Mouse (Mus musculus) ovary, postnatal 36 days (tissue): ENCODE measurements around the gene Gins1.
"Not testable (repeated sequence)": the region's sequence is repeated elsewhere in the genome, so short reads cannot be mapped to it uniquely, and the experiment has no call there.

ENCODE experiments used
- DNase-seq: peaks from one replicate; pipeline ENCODE4 v3.0.0; 2022; ENCODE audit warnings: low spot score, mixed read lengths

Gins1 gene

DNA sequence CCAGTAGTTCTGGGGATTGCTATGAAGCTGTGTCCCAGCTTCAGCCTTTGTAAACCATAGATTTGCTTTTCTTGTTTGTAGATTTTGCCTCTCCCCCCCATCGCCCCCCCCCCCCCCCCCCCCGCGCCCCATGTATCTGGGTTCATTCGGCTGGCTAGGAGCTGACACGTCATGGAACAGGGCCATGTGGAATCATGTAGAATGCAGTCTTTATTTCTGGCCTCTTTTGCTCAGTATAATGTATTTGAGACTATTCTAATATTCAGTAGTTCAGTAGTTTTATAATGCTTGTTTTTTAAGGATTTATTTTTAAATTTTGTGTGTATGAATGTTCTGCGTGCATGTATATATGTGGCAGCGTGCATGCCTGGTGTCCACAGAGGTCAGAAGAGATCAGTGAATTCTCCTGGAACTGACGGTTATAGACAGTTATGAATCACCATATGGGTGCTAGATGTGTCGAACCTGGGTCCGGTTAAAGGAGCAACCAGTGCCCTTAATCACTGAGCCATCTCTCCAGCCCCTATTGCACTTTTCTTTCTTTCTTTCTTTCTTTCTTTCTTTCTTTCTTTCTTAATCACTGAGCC, 5.2 kb downstream of the Gins1 start:
- DNase-seq = no peak

- DNase-seq = no peak
Observed at GRCm38 (mm10) chr2:150914781-150915515, 9.7 kb downstream of the Gins1 start.

- no peak for DNase-seq
Observed at GRCm38 (mm10) chr2:150915786-150916185, 10.6 kb downstream of the Gins1 start.

DNA sequence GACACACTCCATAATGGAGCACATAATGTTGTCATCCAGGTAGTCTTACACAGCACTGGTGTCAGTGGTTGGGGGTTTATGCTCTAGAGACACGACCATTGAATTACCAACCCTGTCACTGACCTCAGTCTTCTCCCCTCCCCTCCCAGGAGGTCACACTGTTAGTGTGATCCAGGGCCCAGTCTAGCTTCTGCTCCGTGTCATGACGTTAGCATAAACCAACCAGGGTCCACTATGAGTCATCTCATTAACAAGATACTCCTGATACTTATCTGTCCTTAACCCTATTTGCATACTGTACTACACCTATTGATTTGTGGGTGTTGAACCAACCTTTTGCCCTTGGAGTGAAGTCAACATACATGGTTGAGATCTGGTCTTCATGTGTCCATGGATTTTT, 13.5 kb downstream of the Gins1 start:
- no peak for DNase-seq

DNA sequence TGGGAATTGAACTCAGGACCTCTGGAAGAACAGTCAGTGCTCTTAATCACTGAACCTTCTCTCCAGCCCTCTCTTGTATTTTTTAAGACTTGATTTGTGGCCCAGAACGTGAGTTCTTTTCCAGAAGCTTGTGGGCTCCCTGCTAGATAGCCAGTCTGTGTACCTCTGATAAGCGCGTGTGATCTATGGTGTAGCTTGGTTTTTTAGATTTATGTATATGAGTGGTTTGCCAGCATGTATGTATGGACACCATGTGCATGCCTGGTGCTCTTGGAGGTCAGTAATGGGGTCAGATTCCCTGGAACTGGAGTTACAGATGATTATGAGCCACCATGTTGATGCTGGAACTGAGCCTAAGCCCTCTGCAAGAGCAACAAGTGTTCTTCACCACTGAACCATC, 15.3 kb downstream of the Gins1 start:
- DNase-seq = no peak

DNA sequence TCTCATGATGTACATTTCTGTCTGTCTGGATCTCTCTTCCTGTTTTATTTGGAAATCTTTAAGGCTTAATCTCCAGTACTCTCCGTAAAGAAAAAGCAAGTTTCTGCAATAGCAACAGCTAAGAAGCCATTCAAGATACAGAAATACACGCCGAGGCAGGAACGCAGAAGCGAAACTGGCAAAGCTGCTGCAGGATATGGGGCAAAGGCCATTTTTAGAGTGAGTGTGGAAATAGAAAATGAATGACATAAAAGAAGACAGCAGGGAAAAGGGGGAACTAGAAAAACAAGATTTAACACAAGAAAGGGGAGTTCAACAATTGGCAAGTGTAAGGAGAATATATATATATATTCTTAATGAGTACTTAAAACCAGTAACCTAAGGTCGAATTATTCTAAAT, 16.5 kb downstream of the Gins1 start:
- DNase-seq = no peak

DNA sequence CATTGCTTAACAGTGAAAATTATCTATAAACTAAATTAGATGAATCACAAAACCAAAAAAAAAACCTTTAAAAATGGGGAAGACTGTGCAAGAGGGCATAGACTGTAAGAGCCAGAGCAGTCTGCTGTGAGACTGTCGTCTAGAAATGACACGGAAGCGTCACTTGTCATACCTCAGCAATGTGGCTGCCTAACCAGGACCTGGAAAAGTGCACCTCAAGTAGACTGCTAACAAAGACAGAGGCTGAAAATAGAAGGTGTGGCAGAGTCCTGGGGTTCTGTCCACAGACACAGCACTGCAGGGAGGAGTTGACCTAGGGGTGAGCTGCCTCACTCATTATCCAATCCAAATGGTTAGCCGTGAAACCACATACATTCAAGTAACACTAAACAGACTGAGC, 17.0 kb downstream of the Gins1 start:
- DNase-seq = no peak

DNA sequence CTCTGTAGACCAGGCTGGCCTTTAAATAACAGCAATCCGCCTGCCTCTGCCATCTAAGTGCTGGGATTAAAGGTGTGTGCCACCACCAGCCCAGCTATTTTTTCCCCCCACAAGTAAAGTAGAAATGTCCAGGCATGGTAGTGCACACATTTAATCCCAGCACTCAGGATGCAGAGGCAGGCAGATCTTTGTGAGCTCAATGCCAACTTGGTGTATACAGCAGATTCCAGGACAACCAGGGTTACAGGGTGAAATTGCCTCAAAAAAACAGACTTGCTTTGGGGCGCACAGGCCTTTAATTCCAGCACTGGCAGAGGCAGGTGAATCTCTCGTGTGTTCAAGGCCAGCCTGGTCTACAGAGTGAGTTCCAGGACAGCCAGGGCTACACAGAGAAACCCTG, 17.8 kb downstream of the Gins1 start:
- no peak for DNase-seq

- DNase-seq = no peak
Observed at GRCm38 (mm10) chr2:150923505-150923904, 18.3 kb downstream of the Gins1 start.

DNA sequence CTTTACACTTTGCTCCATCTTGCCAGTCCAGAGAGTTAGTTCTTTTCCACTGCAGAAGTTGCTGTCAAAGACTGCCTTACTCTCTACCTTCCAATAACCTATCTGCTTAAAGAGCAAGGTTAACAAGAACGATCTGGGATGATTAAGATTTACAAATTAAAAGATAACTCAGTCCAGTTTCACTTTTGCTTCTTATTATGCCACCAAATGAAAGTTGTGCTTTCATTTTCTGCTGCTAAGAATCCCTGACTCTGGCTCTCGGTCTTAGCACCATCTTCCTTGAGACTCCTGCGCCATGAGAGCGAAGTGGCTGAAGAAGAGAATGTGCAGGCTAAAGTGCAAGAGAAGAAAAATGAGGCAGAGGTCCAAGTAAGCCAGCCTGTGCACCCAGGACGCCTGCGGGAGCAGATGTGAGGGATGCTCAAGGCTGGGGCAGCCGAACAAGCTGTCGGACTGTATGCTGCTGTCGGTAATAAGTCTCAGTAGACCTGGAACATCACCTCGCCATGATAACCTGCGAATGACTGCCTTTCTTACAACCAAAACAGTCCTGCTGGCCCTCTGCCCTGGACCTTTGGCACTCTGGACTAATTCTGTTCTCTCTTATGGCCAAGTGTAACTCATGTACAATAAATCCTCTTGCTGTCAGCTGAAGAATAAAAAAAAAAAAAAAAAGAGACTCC, 22.0 kb downstream of the Gins1 start:
- DNase-seq = peak; percentile 18

DNA sequence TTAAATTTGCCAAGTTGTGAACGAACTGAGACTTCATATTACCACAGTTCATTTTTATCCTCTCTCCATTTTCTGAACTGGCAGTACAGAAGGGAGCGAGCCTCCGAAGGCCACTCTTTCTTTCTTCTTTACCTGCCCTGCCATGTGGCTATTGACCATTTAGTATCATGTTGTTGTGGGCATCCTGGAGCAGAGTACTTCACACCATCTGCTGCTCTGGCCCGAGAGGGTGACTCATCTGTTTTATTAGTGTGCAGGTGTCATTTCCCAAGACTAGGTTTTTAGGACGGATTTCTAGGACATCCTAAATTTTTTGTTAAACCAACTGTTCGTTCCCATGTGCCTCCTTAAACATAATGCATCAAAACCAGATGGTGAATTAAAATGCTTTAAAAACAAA, 24.0 kb downstream of the Gins1 start:
- DNase-seq = no peak

DNA sequence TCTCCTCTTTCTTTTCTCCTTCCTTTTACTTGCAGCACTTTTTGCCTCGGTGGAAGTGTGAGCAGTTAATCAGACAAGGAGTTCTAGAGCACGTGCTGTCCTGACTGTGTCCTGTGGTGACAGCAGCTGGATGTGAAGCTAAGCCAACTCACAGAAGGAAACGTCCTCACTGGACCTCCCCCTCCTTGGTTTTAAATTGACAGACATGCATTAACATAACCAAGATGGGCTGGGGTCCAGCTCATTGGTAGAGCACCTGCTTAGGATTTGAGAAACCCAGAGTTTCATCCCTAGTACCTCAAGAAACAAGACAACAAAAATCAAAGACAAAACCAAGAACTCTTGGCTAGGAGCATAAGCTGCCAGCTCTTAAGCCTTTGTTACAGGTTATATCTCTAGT, 25.6 kb downstream of the Gins1 start:
- no peak for DNase-seq

- DNase-seq = no peak
Observed at GRCm38 (mm10) chr2:150933482-150933881, 28.3 kb downstream of the Gins1 start.

DNA sequence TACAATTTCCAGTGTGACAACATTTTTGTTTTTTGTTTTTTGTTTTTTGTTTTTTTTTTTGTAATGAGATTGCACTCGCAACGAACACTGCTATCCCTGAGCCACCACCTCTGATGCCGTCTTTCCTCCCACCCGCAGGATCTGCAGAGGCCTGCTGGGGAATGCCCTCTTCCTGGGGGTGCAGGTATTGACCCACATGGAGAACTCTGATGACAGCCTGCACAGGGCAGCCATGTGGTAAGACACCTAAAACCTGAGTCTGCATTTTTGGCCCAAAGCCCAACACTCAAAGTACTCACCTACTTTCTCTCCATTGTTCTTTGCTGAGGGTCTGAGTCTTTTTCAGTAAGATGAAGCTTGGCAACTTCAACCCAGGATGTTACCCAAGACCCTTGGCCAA, 29.5 kb downstream of the Gins1 start:
- DNase-seq = no peak

DNA sequence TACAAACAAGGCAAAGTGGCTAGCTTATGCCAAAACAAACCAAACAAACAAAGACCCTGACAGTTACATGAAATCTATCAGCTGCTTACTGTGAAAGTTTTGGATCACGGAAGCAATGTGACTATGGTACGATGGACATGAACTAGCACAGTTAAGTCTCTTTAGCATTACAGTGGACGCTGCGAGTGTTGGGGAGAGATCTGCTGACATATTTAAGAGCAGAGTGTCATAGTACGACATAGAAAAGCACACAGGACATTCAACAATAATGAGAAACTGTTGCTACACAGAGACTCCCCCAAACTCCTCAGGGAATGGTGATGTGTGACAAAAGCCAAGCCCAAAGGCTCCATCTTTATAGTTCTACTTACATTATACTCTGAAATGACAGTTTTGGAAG, 38.8 kb downstream of the Gins1 start:
- DNase-seq = no peak

DNA sequence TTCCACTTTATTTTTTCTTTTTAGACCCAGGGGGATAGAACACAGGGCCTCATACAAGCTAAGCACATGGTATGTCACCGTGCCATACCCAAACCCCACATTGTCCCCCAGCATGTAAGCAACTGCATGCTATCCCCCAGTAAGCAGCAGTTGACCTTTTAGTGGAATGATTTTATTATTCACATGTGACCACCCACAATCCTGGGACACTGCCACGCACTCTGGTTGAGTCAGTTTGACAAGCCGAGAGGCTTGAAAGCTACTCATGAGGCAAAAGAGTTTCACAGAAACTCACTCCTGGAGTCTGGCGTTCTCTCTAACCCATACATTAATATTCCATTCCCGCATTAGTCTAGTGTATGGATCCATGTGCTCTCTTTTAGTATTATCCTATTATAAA, 42.1 kb downstream of the Gins1 start:
- DNase-seq = not testable (repeated sequence)

DNA sequence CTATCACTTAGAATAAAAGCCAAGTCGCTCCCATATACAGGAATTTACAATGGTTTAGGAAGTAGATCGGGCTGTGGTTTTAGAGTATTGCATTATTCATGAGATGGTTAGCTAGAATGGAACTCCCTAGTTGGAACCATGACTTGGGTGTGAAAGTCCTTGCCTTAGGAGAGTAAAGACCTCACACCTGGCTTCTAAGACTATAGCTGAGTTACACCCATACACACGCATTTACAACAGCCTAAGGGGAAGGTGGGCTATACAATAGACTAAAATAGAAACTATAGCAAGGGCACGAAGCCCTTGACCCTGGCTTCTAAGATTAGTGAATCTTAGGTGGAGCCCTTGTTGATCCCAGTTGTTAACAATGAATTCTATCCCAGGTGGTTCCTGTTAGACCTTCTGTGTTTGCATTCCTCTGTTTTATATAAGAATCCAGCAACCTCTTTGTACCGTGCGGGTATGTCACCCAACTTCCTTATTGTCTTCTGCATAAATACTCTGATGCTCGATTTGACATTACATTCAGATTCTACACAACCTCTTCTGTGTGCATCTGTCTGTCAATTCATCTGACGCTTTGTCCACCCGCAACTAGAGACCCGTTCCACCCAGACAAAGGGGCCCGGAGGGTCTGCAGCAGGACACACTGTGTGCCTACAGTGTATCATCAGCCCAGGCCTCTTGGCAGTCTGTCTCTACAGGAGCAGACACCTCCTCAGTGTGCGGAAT, 42.8 kb downstream of the Gins1 start:
- not testable (repeated sequence) for DNase-seq

- no peak for DNase-seq
Observed at GRCm38 (mm10) chr2:150948786-150949185, 43.6 kb downstream of the Gins1 start.

DNA sequence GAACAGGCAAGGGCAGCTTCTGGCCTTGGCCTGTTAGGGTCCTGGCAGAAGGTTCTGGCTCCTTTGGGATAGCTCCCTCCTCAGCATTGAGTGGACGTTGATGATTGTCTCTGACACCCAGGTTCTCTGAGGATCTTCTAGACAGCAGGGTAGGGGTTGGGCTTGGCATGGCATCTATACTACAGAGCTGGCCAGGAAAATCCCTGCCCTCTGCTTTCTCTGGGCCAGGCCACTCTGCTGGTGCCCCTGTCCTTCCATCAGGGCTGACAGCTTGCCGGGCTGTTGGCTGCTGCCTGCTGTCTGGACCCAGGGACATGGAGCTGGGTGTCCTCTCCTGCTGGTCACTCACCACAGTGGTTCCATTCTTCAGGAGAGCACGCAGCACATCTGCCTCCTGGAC, 44.5 kb downstream of the Gins1 start:
- DNase-seq = no peak

- no peak for DNase-seq
Observed at GRCm38 (mm10) chr2:150950056-150950455, 44.9 kb downstream of the Gins1 start.

GRCm38 (mm10) chr2:150951201-150951600, 46.0 kb downstream of the Gins1 start:
- DNase-seq = no peak

DNA sequence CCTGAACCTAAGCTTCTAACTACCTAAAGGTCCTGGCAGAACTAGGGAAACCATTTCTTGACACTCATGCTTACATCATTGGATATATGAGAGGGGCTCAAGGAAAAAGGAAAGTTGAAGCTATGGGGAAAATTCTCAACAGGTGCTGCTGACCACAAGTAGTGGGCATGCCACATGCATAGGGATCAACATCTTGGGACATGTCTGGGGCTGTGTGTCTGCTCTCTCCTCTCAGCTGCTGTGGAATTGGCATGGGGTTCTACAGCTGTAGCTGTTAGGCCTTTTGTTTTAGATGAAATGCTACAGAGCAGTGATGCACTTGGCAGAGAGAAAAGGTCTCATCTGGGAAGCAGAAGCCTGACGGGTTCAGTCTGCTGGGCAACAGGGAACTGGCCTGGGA, 50.7 kb downstream of the Gins1 start:
- no peak for DNase-seq

DNA sequence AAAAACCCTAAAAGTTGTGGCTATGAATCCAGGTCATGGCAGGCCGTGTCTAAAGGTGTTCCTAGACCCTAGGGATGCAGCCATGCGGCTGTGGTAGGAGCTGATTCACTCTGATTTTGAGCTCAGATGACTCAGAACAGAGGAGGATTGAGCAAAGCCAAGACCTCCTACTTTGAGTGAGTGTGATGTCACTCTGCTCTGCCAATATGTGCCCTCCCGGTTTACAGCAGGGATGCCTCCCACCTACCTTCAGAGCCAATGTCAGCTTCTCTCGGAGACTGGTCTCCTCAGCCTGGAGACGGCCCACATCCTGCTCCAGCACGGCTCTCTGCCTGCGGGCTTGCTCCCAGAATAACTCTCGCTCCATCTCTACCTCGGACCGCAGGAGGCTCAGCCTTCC, 54.3 kb downstream of the Gins1 start:
- DNase-seq = no peak
